Mouse (Mus musculus): ENCODE measurements around the gene Mamdc2.
"Not testable (repeated sequence)": the region's sequence is repeated elsewhere in the genome, so short reads cannot be mapped to it uniquely, and the experiment has no call there.

The Mamdc2 gene

DNA sequence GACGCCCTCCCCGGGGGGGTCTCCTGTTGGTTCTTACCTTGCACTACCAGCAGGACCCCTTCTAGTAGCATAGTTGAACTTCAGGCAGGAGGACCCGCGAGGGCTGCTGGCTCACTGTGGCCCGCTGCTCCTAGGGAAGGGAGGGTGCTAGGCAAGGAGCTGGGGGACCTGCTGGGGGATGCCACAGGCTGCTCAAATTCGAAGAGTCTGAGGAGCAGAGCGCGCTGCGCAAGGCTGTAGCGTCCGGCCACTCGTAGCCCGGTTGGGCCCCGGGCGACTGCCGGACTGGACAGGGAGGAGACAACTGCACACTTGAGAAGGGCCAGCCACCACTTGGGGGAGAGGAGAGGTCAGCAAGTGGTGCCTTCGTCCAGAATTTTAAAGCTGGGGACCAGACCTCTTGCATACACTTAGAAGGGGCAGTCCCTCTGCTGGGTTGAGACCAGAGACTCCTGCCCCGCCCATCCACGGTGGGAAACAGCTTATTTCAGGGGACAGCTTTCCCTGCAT is at the start of gene Mamdc2:
Mamdc2 (minus strand) TSS at position 455 of the 510 bp plus-strand sequence.
- ATAC-seq (ENCODE audit: low TSS enrichment), result peak; percentile 67

DNA sequence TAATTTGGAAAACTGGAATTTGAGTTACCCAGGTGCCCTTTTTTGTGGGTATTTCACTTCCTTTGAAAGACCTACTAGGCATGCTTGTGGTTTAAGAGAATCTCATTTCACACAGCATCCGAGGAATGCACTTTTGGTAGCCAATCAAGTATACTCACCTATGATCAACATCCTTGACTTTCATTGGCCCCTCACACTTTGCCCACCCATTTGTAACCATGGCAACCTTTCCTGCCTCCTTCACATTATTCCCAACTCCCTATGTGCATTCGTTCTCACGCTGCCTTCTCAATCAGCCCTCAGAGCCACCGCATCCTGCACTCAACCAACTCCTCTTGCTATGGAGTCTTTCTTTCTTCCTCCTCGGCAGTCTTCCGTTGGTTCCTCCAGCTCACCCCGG is 49.8 kb upstream of the Mamdc2 start:
- ATAC-seq (ENCODE audit: low TSS enrichment), result no peak

DNA sequence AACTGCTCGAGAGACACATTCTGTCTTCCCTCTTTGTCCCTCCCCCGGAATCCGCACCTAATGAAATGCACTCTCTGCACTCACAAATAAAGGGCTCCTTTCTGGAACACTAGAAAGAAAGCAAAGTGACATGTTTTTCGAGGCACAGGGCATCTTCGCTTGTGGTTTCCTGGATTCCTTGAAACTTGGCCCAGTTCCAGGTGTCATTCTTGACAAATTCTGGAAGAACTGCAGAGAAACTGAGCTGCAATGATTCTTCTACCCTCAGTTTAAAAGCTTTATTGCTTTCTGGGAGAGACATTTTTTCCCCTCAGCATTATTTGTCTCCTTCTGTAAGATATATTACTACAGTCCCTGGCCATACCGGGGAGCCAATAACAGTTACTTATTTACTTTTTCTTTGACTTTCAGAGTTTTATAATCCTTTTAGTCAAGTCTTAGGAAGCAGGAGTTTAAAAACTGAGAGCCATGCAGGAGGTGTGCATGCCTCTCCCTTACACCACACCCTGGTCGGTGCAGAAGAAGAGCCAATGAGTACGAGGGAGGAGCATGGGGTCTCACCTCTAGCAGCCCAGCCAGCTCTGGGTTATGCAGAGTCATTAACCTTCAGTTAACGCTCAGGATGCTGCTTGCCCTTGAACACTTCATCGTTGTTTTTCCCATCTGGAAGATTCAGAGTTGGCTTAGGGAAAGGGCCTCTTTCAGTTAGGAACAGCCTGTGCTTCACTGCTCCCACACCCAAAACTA is 49.1 kb upstream of the Mamdc2 start:
- ATAC-seq (ENCODE audit: low TSS enrichment), result no peak

DNA sequence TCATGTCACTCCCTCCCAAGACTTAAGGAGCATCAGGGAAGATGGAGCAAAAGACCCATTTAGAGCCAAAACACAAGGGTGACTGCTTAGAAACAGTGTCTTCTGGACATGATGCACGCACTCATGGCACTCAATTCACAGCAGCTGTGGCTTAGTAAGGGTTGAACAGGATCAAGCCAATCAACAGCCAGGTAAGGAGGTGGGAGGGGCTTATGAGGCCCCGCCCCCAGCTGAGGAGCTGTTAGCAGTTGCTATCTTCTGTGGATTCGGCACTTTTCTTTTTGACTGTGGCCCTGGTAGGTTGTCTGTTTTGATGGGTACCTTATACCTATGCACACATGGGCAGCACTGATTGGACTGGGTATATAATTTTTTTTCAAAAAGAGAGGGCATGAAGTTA is 48.3 kb upstream of the Mamdc2 start:
- ATAC-seq (ENCODE audit: low TSS enrichment), result no peak

DNA sequence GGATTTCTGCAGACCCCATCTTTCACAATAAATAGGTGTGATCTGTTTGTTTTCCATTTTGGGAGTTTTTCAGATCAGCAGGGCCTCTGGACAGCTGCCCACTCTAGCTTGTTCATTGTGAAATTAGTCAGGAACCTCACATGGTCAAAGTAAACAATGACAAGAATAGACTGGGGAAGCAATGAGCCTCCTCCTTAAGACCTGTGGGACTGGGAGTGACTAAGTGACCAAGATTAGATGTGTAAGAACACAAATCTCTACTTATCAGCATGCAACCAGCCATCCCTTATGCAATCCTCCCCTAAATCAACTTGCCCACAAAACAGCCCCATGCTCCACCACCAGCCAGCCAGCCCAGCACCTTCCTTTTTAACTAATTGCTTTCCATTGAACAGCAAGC is 44.4 kb upstream of the Mamdc2 start:
- no peak for ATAC-seq (ENCODE audit: low TSS enrichment)

DNA sequence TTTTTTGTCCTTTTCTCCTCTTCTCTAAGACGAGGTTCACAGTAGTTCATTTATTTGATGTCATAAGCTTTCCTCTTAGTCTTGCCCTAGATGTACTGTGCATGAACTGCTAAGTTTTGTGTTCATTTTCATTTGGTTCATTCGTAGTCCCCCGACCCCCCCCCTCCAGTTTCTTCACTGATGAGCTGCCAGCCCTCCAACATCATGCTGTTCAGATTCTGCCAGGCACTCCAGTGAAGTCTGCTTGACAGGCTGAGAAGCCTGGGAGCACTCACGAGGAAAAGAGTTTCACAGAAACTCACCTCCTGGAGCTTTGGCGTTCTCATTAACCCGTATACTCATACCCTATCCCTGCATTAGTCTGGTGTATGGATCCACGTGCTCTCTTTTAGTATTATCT is 42.5 kb upstream of the Mamdc2 start:
- ATAC-seq (ENCODE audit: low TSS enrichment), result not testable (repeated sequence)

DNA sequence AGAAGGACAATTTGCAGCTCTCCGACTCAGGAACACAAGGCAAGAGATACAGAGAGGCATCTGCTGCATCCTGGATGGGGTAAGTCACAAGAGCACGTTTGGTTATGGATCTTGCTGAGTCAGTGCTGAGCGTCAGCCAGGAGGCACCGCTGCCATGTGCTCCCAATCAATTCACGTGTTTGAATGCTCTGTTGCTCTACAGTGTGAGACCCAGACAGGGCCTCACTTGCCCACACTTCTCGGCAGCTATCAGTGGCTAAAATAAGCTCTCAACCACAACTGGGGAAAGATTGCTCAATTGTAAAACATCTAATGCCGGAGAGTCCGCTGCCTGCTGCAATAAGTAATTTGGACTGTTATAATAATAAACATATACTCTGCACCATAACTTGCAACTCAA is 41.5 kb upstream of the Mamdc2 start:
- ATAC-seq (ENCODE audit: low TSS enrichment), result no peak

DNA sequence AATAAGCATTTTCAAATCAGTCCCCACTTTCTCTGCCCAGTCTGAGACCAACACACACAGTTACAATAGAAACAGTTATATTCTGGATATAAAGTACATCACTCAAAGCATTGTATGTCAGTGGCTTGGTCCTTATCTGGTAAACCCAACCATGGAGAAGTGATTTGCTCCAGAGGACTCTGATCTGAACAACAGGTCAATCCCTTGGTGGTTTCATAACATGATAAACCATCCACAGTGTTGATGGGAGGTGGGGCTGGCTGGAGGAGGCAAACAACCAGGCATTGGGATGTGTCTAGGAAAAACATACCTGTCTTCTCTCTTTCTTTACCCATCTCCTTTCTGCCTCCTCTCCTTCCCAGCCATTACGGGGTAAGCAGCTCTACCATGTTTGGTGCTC is 39.2 kb upstream of the Mamdc2 start:
- ATAC-seq (ENCODE audit: low TSS enrichment), result no peak

DNA sequence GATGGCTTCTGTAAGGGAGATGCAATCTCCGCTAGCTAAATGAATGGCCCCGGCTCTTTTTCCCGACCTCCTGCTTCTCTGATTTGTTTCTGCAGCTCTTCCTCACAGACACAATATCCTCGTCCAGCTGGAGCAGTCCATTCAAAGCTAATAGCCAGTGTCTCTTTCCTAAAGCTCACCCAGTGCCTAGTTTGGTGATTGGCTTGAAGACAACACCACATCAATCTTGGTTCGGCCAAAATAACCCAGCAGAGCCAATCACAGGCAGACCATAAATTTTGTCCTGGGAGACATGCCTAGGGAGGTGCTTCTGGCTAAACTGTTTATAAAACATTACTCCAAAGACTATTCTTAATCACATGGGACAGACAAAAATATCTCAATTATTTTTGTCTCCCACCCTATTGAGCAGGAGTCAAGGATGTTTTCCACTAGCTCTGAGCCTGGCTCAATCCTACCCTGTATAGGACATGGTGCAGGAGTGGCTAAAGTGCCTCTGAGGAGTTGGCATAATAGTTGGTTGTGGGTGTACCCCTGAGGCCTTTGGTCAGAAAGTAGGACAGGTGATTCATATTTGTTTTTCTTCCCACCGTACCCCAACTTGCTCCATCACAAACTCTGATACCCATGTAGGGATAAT is 38.5 kb upstream of the Mamdc2 start:
- ATAC-seq (ENCODE audit: low TSS enrichment), result no peak

DNA sequence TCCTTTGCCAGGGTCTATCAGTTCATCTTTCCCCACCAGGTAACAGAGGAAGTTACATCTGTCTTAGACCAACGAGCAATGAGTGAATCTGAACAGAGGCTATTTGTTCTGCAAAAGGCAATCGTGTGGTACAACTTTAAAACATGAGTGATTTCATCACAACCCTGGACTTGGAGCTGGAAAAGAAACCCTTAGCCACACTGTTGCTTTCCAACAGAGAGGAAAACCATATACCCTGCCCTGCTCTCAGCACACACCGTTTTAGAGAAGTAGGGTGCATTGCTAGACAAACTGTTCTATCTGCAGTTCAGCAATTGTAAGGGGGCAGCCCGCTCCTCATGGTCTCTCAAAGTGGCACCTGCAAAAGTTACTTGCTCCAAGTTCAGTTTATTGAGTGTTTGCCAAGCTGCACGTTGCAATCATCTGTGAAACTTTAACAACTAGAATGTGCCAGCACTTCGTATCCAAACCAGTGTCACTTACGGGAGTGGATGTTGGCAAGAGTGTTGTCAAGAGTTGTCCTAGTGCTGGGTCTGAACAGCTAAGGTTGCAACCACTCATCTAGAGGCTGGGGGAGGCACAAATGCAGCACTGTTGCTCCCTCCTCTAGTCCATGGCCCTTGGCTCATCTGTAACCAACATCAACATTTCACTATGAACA is 37.8 kb upstream of the Mamdc2 start:
- ATAC-seq (ENCODE audit: low TSS enrichment), result no peak

DNA sequence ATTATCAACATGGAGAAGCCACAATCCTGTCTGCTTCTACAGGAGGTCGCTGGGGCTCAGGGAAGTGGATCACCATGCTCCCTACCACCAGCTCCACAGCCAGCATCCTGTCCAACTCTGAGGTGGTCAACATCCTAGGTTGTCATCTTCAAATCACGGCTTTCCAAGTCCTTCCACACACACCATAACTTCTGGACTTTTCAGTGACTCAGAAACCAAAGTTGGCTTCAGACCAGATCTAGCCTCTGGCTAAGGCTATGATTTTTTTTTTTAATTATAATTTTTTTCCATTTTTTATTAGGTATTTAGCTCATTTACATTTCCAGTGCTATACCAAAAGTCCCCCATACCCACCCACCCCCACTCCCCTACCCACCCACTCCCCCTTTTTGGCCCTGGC is 34.3 kb upstream of the Mamdc2 start:
- ATAC-seq (ENCODE audit: low TSS enrichment), result not testable (repeated sequence)

DNA sequence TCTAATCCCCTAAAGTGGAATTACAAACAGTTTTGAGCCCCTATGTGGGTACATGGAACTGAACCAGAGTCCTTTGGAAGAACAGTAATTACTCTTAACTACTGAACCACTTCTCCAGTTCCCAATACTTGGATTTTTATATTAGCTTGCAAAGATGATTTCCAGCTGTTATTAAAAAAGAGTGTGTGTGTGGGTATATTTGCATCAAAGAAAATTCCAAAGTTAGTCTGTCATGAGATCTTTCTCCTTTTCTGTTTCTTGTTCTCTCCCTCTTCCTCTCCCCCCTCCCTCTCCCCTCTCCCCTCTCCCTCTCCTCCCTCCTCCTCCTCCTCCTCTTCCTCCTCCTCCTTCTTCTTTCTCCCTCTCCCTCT is 31.3 kb upstream of the Mamdc2 start:
- ATAC-seq (ENCODE audit: low TSS enrichment), result no peak

DNA sequence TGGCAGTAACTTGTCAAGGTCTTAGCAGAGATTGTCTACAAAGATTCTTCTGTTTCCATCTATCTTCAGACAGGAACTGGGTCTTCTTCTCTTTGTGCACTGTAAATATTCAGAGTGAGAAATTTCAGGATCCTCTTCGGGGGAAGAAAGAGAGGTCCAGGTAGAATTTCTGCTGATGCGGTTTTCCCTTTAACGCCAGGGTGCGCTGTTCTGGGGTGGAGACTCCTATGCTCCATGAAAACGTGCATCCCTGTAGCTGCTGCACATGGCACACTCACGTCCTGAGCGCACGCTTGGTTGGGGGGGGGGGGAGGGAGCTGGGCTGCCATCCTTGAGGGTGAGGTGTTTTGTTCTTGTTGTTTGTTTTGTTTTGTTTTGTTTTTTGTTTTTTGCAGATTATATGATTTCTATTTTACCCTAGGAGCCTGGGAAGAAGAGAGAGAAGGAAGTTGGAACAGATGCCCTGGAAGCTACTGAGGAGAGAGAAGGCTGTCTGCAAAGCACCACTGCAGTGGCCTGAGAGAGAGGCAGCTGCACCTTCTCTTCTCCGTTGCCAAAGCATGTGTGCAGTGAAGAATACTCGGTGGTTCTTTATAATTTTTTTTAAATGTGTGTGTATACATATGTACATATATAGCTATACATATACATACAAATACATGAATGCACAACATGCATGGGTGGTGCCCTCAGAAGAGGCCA is 30.8 kb upstream of the Mamdc2 start:
- no peak for ATAC-seq (ENCODE audit: low TSS enrichment)

DNA sequence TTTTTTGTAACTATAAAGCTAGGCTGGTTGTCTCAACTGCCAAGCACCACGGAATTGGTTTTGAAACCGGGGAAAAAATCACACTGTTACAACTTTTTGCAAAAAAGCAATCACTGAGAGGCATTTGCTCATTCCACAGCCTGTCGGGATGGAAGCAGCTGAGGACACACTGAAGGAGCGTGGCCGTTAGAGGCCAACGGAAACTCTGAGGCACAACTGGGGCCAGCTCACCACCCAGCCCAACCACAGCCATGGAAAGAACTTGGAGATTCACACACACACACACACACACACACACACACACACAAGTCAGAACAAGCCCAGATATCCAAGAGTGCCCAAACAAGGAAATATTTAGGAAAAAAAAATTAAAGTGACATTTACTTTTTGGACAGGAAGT is 29.6 kb upstream of the Mamdc2 start:
- ATAC-seq (ENCODE audit: low TSS enrichment), result no peak

DNA sequence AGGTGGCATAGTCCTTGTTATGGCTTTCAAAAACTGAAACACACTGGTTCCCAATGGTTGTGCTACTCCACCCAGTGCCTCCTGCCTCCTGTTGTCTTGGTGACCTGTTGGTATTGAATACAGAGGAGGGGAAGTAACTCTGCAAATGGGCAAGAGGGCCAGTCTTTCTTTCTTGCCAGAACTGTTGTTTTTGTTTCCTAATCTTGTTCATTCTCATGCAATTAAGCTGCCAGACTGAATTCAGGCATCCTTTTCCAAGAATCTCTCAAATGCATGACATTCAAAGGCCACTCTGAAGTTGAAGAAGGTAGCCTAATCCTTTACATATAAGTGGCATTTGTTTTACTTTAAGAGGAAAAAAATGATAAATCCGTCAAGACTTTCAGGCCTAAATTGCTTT is 19.6 kb upstream of the Mamdc2 start:
- ATAC-seq (ENCODE audit: low TSS enrichment), result no peak

DNA sequence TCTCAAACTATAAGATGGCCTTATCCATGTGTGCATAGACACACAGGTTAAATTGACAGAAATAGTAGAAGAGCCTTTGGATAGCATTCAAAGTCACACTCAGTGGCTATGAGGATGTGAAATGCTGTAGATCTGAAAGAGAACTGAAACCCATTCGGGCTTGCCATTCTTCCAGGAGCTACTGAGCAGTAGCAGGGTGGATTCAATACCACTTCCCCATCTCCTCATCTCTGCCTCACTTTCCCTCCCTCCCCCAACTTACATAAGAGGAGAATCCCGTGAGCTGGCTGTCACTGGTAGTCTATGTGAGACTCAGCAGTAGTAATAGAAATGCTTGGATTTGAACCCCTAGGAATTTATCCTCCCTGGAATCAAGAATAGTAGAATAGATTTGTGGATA is 18.8 kb upstream of the Mamdc2 start:
- no peak for ATAC-seq (ENCODE audit: low TSS enrichment)

DNA sequence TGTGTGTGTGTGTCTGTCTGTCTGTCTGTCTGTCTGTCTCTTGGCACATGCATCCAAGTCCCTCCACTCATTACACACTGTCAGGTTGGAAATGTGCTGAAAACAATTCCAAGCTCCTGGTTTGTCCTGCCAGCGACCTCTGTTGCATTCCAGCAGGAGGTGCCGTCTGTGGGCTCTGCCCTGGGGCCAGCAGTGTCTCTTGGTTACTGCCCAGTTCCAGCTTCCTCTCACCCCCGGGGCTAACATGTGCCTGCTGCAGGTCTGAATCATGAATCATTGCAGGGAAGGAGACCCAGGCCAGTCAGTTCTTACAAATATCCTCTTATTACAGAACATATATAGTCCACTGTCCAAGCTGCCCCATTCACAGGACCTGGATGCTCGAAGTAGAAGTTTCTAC is 9.2 kb upstream of the Mamdc2 start:
- ATAC-seq (ENCODE audit: low TSS enrichment), result no peak

DNA sequence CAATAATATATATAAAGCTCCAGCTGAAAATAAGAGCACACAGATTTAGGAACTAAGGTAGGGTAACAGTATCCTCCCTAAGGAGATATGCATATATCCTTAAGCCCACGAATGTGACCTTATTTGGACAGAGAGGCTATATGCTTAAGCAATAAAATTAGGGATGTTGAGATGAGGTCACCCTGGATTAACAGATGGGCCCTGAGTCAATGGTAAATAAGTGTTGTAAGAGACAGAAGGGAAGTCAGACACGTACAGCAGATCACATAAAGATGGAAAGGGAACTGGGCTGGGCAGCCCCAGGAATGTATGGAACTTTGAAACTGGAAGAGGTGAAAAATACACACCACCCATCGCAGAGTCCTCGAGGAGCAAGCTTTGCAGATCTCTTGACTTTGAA is 3.1 kb upstream of the Mamdc2 start:
- ATAC-seq (ENCODE audit: low TSS enrichment), result no peak

DNA sequence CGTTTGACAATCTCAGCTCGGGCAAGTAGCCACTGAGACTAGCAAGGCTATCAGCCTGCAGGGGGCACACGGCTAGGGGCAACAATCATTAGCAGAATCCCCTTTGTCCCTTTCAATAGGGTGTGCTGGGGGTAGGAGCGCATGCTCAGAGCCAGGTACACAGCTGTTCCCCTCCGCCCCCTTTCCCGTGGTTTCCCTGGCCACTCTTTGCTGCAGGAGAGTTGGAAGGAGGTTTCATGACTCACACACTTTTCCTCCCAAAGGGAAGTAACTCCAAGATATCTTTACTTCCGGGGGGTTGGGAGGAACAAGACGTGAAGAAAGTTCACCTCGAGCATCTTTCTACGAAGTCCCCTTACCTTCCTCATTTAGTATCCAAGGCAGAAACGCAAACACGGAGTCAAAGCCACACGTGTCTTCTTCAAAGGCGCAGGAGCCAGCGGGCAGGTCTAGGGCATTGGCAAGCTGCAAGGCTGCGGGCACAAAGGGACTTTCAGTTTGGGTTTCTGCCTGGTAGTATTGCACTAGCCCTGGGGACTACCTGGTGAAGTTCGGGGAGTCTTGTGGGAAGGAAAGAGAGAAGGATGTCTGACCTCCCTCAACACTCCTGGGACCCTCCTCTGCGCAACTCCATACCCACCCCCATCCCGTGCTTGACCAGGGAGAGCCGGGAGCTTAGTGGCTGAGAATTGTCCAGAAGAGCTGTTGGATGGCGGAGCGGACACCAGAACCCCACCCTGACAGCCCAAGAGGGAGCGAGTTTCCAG is 838 bp downstream of the Mamdc2 start:
- peak; percentile 85 for ATAC-seq (ENCODE audit: low TSS enrichment)

DNA sequence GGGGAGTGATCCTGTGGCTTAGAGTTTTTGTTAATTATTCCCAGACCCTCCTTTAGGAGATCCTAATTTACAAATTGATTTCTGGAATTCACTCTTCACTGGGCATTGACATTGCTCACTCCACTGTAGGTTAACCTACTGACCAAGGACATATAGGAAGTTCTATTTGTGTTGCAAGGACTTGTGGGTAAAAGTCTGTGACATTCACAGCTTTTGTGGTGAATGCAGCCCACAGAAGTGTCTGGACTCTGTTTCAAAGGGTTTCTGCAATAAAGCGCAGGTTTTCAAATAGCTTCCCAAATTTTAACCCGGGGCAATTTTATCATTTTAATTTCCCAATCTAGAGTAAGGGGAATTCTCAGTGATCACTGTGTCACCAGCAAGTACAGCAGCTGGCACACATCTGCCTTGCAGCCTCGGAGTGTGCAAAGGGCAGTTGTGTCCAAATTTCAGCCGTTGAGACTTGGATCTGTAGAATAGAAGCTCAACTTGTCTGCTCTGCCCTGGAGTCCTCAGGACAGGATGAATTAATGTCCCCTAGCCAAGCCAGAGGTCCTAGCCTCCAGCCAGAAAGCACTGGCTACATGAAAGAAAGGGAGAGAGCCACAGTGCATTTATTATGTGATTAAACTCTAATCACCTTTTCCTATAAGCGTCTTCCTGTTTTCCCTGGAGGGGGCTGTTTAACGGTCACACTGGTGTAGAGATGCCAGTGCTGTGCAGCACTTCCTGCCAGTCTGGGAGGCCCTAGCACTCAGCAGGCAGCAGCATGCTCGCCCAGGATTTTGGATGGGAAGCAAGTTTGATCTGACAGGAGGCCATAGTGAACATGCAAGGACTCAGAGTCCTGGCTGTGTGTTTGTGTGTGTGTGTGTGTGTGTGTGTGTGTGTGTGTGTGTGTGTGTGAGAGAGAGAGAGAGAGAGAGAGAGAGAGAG is 3.1 kb downstream of the Mamdc2 start:
- ATAC-seq (ENCODE audit: low TSS enrichment), result no peak

DNA sequence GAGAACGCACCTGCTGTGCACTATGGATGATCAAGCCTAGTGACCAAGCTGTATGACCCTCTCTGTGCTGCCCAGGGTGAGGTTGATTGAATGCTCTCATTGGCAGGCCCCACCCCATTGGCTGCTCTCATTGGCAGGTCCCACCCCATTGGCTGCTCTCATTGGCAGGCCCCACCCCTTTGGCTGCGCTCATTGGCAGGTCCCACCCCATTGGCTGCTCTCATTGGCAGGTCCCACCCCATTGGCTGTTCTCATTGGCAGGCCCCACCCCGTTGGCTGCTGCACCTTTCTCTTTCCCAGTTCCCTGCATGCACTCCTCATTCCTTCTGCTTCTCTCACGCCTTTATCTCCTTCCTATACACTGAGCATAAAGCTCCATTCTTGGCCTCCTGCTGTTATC is 12.5 kb downstream of the Mamdc2 start:
- ATAC-seq (ENCODE audit: low TSS enrichment), result no peak

Measured in frontal cortex, adult (tissue).